Mouse (Mus musculus): ENCODE data around the gene Eya3.
A peak's percentile ranks its signal among the peaks of the same experiment; 100 is the strongest.
"Not testable (repeated sequence)": the region's sequence is repeated elsewhere in the genome, so short reads cannot be mapped to it uniquely, and the experiment has no call there.

Gene Eya3

GRCm38 (mm10) chr4:132741491-132741890, 102.7 kb downstream of the Eya3 start:
- DNase-seq (ENCODE audit: low spot score in 2 of 2) = no peak

- DNase-seq (ENCODE audit: low spot score in 2 of 2) = peak; percentile 39 to 54
Measured at GRCm38 (mm10) chr4:132743992-132744911, 105.5 kb downstream of the Eya3 start.

- DNase-seq (ENCODE audit: low spot score in 2 of 2) = no peak
Measured at GRCm38 (mm10) chr4:132746911-132747517, 108.2 kb downstream of the Eya3 start.

GRCm38 (mm10) chr4:132747664-132748259, 109.0 kb downstream of the Eya3 start:
- DNase-seq (ENCODE audit: low spot score in 2 of 2) = no peak

GRCm38 (mm10) chr4:132748778-132749177, 110.0 kb downstream of the Eya3 start:
- DNase-seq (ENCODE audit: low spot score in 2 of 2) = no peak

GRCm38 (mm10) chr4:132749258-132749982, 110.6 kb downstream of the Eya3 start:
- no peak for DNase-seq (ENCODE audit: low spot score in 2 of 2)

- DNase-seq (ENCODE audit: low spot score in 2 of 2) = no peak
Measured at GRCm38 (mm10) chr4:132752992-132753391, 114.2 kb downstream of the Eya3 start.

GRCm38 (mm10) chr4:132756974-132757373, 118.2 kb downstream of the Eya3 start, which contains the start of gene Smpdl3b:
Smpdl3b (minus strand) TSS chr4:132757252.
- DNase-seq (ENCODE audit: low spot score in 2 of 2) = peak; percentile 71 to 80

GRCm38 (mm10) chr4:132757633-132758351, 119.0 kb downstream of the Eya3 start:
- peak in 1 of 2 experiments; percentile 24 for DNase-seq (ENCODE audit: low spot score in 2 of 2)

GRCm38 (mm10) chr4:132760296-132760695, 121.5 kb downstream of the Eya3 start:
- no peak for DNase-seq (ENCODE audit: low spot score in 2 of 2)

- DNase-seq (ENCODE audit: low spot score in 2 of 2) = no peak
Measured at GRCm38 (mm10) chr4:132762602-132763001, 123.8 kb downstream of the Eya3 start.

- not testable (repeated sequence) for DNase-seq (ENCODE audit: low spot score in 2 of 2)
Measured at GRCm38 (mm10) chr4:132763125-132763524, 124.3 kb downstream of the Eya3 start.

GRCm38 (mm10) chr4:132767914-132768876, 129.4 kb downstream of the Eya3 start, which contains the start of gene Rpa2:
Rpa2 (plus strand) TSS chr4:132768332.
- DNase-seq (ENCODE audit: low spot score in 2 of 2) = peak; percentile 98 to 99

GRCm38 (mm10) chr4:132771776-132772175, 133.0 kb downstream of the Eya3 start:
- no peak for DNase-seq (ENCODE audit: low spot score in 2 of 2)
